Mouse (Mus musculus): ENCODE results near the gene Pdlim5. TPM values are rescaled to one million over a fixed set of nuclear protein-coding genes. Genes with fewer than 3 reads are reported as not detected.

Pdlim5 gene
- polyA plus RNA-seq, 1 experiment from 2014 or later: 28.8 TPM

GRCm38 (mm10) chr3:142330425-142330824, 65.1 kb downstream of the Pdlim5 start:
- Histone ChIP-seq H3K4me3 (replicated peaks) (no peak overlapping the region), H3K4me1 (replicated peaks) (0 out of 2 replicates have a peak, but pooled peaks cover 3% of the 10 kb centered on the region), H3K9ac (no peak overlapping the region), H3K27ac (no peak overlapping the region), H3K9me3 (no peaks in the 10 kb centered on the region), H3K36me3 (no peaks in the 10 kb centered on the region), H3K27me3 (replicated peaks) (no peaks in the 10 kb centered on the region), H3K4me2 (replicated peaks) (no peak overlapping the region)
- 58% methylated on average over 3 of the region's 3 CpGs for WGBS
- no peak for ATAC-seq

- Histone ChIP-seq H3K36me3 (no peaks in the 10 kb centered on the region), H3K4me2 (replicated peaks) (no peak overlapping the region), H3K27ac (no peak overlapping the region), H3K4me1 (replicated peaks) (0 out of 2 replicates have a peak, but pooled peaks cover 3% of the 10 kb centered on the region), H3K27me3 (replicated peaks) (no peaks in the 10 kb centered on the region), H3K4me3 (replicated peaks) (no peak overlapping the region), H3K9me3 (no peaks in the 10 kb centered on the region), H3K9ac (no peak overlapping the region)
- WGBS: 54% methylated on average over 6 of the region's 6 CpGs
- peak; percentile 45; the same call in 1 of the 2 replicates for ATAC-seq
These were observed 71.9 kb downstream of the Pdlim5 start for GRCm38 (mm10) chr3:142323592-142323991.

- Histone ChIP-seq H3K27ac (no peak overlapping the region), H3K4me3 (replicated peaks) (no peak overlapping the region), H3K9ac (no peak overlapping the region), H3K9me3 (no peaks in the 10 kb centered on the region), H3K4me1 (replicated peaks) (0 out of 2 replicates have a peak, but pooled peaks cover 3% of the 10 kb centered on the region), H3K4me2 (replicated peaks) (no peak overlapping the region), H3K27me3 (replicated peaks) (no peaks in the 10 kb centered on the region), H3K36me3 (no peaks in the 10 kb centered on the region)
- no peak for ATAC-seq
- WGBS: 55% methylated on average over 6 of the region's 6 CpGs
These were observed 73.6 kb downstream of the Pdlim5 start for GRCm38 (mm10) chr3:142321930-142322329.

GRCm38 (mm10) chr3:142318147-142318546, 77.3 kb downstream of the Pdlim5 start:
- peak; percentile 95 for ATAC-seq
- Histone ChIP-seq H3K9me3 (no peaks in the 10 kb centered on the region), H3K4me2 (replicated peaks) (no peak overlapping the region), H3K4me3 (replicated peaks) (no peak overlapping the region), H3K4me1 (replicated peaks) (no peaks in the 10 kb centered on the region), H3K36me3 (no peaks in the 10 kb centered on the region), H3K27ac (no peak overlapping the region), H3K9ac (no peak overlapping the region), H3K27me3 (replicated peaks) (no peaks in the 10 kb centered on the region)
- 39% methylated on average over 2 of the region's 2 CpGs for WGBS

- H3K9ac ChIP-seq: no peak overlapping the region
- no peak for ATAC-seq
These were observed 79.3 kb downstream of the Pdlim5 start for GRCm38 (mm10) chr3:142316138-142316740.

GRCm38 (mm10) chr3:142311075-142311474, 84.4 kb downstream of the Pdlim5 start:
- Histone ChIP-seq H3K9me3 (no peaks in the 10 kb centered on the region), H3K27ac (no peak overlapping the region), H3K9ac (no peak overlapping the region), H3K27me3 (replicated peaks) (no peaks in the 10 kb centered on the region), H3K4me1 (replicated peaks) (0 out of 2 replicates have a peak, but pooled peaks cover 5% of the 10 kb centered on the region), H3K4me2 (replicated peaks) (no peak overlapping the region), H3K36me3 (no peaks in the 10 kb centered on the region), H3K4me3 (replicated peaks) (no peak overlapping the region)
- 52% methylated on average over 2 of the region's 2 CpGs for whole genome bisulfite sequencing
- no peak for ATAC-seq

More at GRCm38 (mm10) chr3:142316138-142316740, 79.3 kb downstream of the Pdlim5 start:
- no peak overlapping the region for H3K27ac ChIP-seq
- no peaks in the 10 kb centered on the region for H3K4me1 ChIP-seq (replicated peaks)
- 59% methylated on average over 2 of the region's 2 CpGs for WGBS
- H3K4me3 ChIP-seq (replicated peaks): no peak overlapping the region
- no peaks in the 10 kb centered on the region for H3K36me3 ChIP-seq
- no peaks in the 10 kb centered on the region for H3K27me3 ChIP-seq (replicated peaks)
- no peaks in the 10 kb centered on the region for H3K9me3 ChIP-seq
- H3K4me2 ChIP-seq (replicated peaks): no peak overlapping the region

- H3K27ac ChIP-seq: no peak overlapping the region
- no peak overlapping the region for H3K9ac ChIP-seq
- no peaks in the 10 kb centered on the region for H3K9me3 ChIP-seq
- H3K27me3 ChIP-seq (replicated peaks): no peaks in the 10 kb centered on the region
- WGBS: 49% methylated on average over 2 of the region's 2 CpGs
- no peak for ATAC-seq
- no peaks in the 10 kb centered on the region for H3K36me3 ChIP-seq
- no peak overlapping the region for H3K4me3 ChIP-seq (replicated peaks)
- no peak overlapping the region for H3K4me2 ChIP-seq (replicated peaks)
- 0 out of 2 replicates have a peak, but pooled peaks cover 5% of the 10 kb centered on the region for H3K4me1 ChIP-seq (replicated peaks)
These were observed 85.0 kb downstream of the Pdlim5 start for GRCm38 (mm10) chr3:142310446-142310845.

GRCm38 (mm10) chr3:142295287-142295676, 100.2 kb downstream of the Pdlim5 start:
- H3K4me3 ChIP-seq (replicated peaks): no peak overlapping the region
- no peaks in the 10 kb centered on the region for H3K27me3 ChIP-seq (replicated peaks)
- H3K9ac ChIP-seq: no peak overlapping the region
- H3K27ac ChIP-seq: no peak overlapping the region
- H3K4me1 ChIP-seq (replicated peaks): no peaks in the 10 kb centered on the region
- H3K36me3 ChIP-seq: no peaks in the 10 kb centered on the region
- no peak overlapping the region for H3K4me2 ChIP-seq (replicated peaks)
- 80% methylated on average over 7 of the region's 7 CpGs for WGBS
- H3K9me3 ChIP-seq: no peaks in the 10 kb centered on the region
- ATAC-seq: 0 out of 2 replicates have a peak, but pooled peaks have one; percentile 34

- 27% methylated on average over 7 of the region's 7 CpGs for WGBS
- Histone ChIP-seq H3K4me3 (replicated peaks) (no peak overlapping the region), H3K9ac (no peak overlapping the region), H3K36me3 (no peaks in the 10 kb centered on the region), H3K4me1 (replicated peaks) (no peaks in the 10 kb centered on the region), H3K9me3 (no peaks in the 10 kb centered on the region), H3K27me3 (replicated peaks) (no peaks in the 10 kb centered on the region), H3K4me2 (replicated peaks) (no peak overlapping the region), H3K27ac (no peak overlapping the region)
- peak; percentile 80 for ATAC-seq
These were observed 100.7 kb downstream of the Pdlim5 start for GRCm38 (mm10) chr3:142294616-142295286.

GRCm38 (mm10) chr3:142293561-142293960, 101.9 kb downstream of the Pdlim5 start:
- no peak overlapping the region for H3K4me3 ChIP-seq (replicated peaks)
- H3K4me1 ChIP-seq (replicated peaks): no peaks in the 10 kb centered on the region
- no peaks in the 10 kb centered on the region for H3K9me3 ChIP-seq
- no peaks in the 10 kb centered on the region for H3K27me3 ChIP-seq (replicated peaks)
- H3K27ac ChIP-seq: no peak overlapping the region
- H3K9ac ChIP-seq: no peak overlapping the region
- ATAC-seq: no peak
- no peaks in the 10 kb centered on the region for H3K36me3 ChIP-seq
- H3K4me2 ChIP-seq (replicated peaks): no peak overlapping the region
- WGBS: 74% methylated on average over 7 of the region's 7 CpGs

- H3K4me2 ChIP-seq (replicated peaks): peak overlapping the region; percentile 37
- no peaks in the 10 kb centered on the region for H3K36me3 ChIP-seq
- H3K27ac ChIP-seq: no peak overlapping the region
- H3K4me3 ChIP-seq (replicated peaks): no peak overlapping the region
- no peaks in the 10 kb centered on the region for H3K27me3 ChIP-seq (replicated peaks)
- peaks cover 3% of the 10 kb centered on the region; the same call in 1 of the 2 replicates for H3K4me1 ChIP-seq (replicated peaks)
- peak; percentile 64 for ATAC-seq
- 40% methylated on average over 9 of the region's 9 CpGs for WGBS
- H3K9me3 ChIP-seq: no peaks in the 10 kb centered on the region
- no peak overlapping the region for H3K9ac ChIP-seq
These were observed 112.8 kb downstream of the Pdlim5 start for GRCm38 (mm10) chr3:142282706-142283105.

- no peaks in the 10 kb centered on the region for H3K9me3 ChIP-seq
- WGBS: 87% methylated on average over 7 of the region's 7 CpGs
- no peaks in the 10 kb centered on the region for H3K36me3 ChIP-seq
- no peaks in the 10 kb centered on the region for H3K27me3 ChIP-seq (replicated peaks)
- H3K4me2 ChIP-seq (replicated peaks): no peak overlapping the region
- no peak overlapping the region for H3K9ac ChIP-seq
- peaks cover 3% of the 10 kb centered on the region; the same call in 1 of the 2 replicates for H3K4me1 ChIP-seq (replicated peaks)
- no peak overlapping the region for H3K4me3 ChIP-seq (replicated peaks)
- no peak overlapping the region for H3K27ac ChIP-seq
- ATAC-seq: peak; percentile 39; the same call in 1 of the 2 replicates
These were observed 113.8 kb downstream of the Pdlim5 start for GRCm38 (mm10) chr3:142281656-142282055.
